Mouse (Mus musculus) forebrain, embryonic 14.5 days (tissue): ENCODE results near the gene Fam53b. TPM values are rescaled to one million over a fixed set of nuclear protein-coding genes. Genes with fewer than 3 reads are reported as not detected.
"Not testable (repeated sequence)": the region's sequence is repeated elsewhere in the genome, so short reads cannot be mapped to it uniquely, and the experiment has no call there.

Experiments used
- ATAC-seq: fragments of 200-750 bp; cut with Nextera tagmentation; 2 replicates; pipeline ENCODE4 v1.8.0; 2017; ENCODE audit warnings: mild to moderate bottlenecking, moderate library complexity
- DNase-seq: peaks from one replicate; pipeline ENCODE4 v3.0.0-alpha.2; 2015; ENCODE audit warnings: low spot score
- H3K27ac ChIP-seq: fragments of 300-500 bp; sonication (generic); 2 replicates; pipeline ENCODE4 v1.5.1; 2014; ENCODE audit warnings: low read depth, mild to moderate bottlenecking, control low read depth, low read length, moderate library complexity
- H3K27me3 ChIP-seq: fragments of 300-500 bp; sonication (generic); replicated peaks from 2 replicates; pipeline ENCODE4 v1.6.1; 2014; ENCODE audit warnings: low read length, control low read depth, mixed read lengths; ENCODE audit not compliant: control insufficient read depth, insufficient read depth
- H3K36me3 ChIP-seq: fragments of 300-500 bp; sonication (generic); 2 replicates; pipeline ENCODE4 v1.6.1; 2014; ENCODE audit warnings: low read length, control low read depth; ENCODE audit not compliant: control insufficient read depth, insufficient read depth
- H3K4me1 ChIP-seq: fragments of 300-500 bp; sonication (generic); 2 replicates; pipeline ENCODE4 v1.6.1; 2014; ENCODE audit warnings: antibody characterized with exemption, low read length, control low read depth; ENCODE audit not compliant: control insufficient read depth, insufficient read depth
- H3K4me2 ChIP-seq: fragments of 300-500 bp; sonication (generic); 2 replicates; pipeline ENCODE4 v1.6.1; 2014; ENCODE audit warnings: mild to moderate bottlenecking, control low read depth, low read length
- H3K4me3 ChIP-seq: fragments of 300-500 bp; sonication (generic); 2 replicates; pipeline ENCODE4 v1.5.1; 2014; ENCODE audit warnings: low read depth, low read length, control low read depth
- H3K9ac ChIP-seq: fragments of 300-500 bp; sonication (generic); 2 replicates; pipeline ENCODE4 v1.6.1; 2014; ENCODE audit warnings: mild to moderate bottlenecking, low read length, control low read depth, moderate library complexity
- H3K9me3 ChIP-seq: fragments of 300-500 bp; sonication (generic); replicated peaks from 2 replicates; pipeline ENCODE4 v1.6.1; 2016; ENCODE audit warnings: low read length, control low read depth, mixed read lengths; ENCODE audit not compliant: control insufficient read depth
- WGBS: fragments of 180-500 bp; shearing (Covaris S2); extraction: QIAGEN DNeasy Blood & Tissue Kit; methylation state at CpG from one replicate; pipeline ENCODE4 v1.1.7; 2014; 5-methylcytosine and 5-hydroxymethylcytosine counted together
- polyA plus RNA-seq: library from polyadenylated mRNA; unstranded; fragments of >200 nt; fragmentation: Nextera tagmentation; extraction: Ambion mirVana; gene quantifications from 2 replicates; pipeline ENCODE4 v1.2.1, GENCODE M21; 2014

Gene Fam53b
- polyA plus RNA-seq, 1 experiment from 2014 or later = 17.1 TPM

DNA sequence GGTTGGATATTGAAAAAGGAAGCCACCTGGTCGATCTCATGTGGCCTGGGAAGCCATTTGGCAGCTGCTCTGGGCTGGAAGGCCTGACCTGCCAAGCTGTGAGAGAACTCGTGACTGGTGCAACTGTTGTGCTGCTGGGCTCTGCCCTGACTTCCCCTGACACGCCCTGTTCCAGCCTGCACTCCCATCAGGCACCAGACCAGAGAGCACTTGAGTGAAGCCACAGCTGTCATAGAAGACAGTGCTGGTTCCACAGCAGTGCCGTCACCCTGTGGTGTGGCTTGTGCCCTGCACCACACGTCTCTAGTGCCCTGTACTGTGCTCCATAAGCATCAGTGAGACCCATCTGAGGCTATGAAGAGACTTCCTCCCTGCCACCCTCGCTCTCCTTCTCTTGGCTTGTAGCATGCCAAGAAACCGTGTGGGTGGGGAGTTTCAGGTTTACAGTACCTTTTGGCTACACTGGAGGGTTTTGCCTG, 141.2 kb downstream of the Fam53b start:
- ATAC-seq (no peak), DNase-seq (no peak)
- Histone ChIP-seq H3K9me3 (no peaks in the 10 kb centered on the region), H3K4me3 (no peak overlapping the region), H3K36me3 (no peaks in the 10 kb centered on the region), H3K4me2 (no peak overlapping the region), H3K27ac (no peak overlapping the region), H3K9ac (no peak overlapping the region), H3K27me3 (no peaks in the 10 kb centered on the region), H3K4me1 (no peaks in the 10 kb centered on the region)
- WGBS = 84% methylated on average over 7 of the region's 7 CpGs

DNA sequence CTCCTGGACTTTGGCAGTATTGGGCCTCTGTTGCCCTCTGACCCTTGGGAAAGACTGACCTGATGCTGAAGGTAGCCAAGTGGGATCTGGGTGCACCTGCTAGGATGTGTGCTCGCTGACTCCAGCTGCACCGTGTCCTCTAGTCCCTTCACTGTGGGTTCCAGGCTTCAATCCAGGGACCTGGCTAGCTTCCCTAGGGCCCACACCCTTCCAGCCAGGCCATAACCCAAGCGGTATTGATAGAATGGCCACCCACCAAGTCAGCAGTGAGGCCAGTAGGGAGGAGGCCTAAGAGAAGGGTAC, 142.9 kb downstream of the Fam53b start:
- Histone ChIP-seq H3K9me3 (no peaks in the 10 kb centered on the region), H3K36me3 (no peaks in the 10 kb centered on the region), H3K4me1 (0 out of 2 replicates have a peak, but pooled peaks cover 2% of the 10 kb centered on the region), H3K4me2 (no peak overlapping the region), H3K9ac (no peak overlapping the region), H3K27me3 (no peaks in the 10 kb centered on the region), H3K4me3 (no peak overlapping the region), H3K27ac (no peak overlapping the region)
- no peak for ATAC-seq
- no peak for DNase-seq
- 86% methylated on average over 3 of the region's 3 CpGs for WGBS

DNA sequence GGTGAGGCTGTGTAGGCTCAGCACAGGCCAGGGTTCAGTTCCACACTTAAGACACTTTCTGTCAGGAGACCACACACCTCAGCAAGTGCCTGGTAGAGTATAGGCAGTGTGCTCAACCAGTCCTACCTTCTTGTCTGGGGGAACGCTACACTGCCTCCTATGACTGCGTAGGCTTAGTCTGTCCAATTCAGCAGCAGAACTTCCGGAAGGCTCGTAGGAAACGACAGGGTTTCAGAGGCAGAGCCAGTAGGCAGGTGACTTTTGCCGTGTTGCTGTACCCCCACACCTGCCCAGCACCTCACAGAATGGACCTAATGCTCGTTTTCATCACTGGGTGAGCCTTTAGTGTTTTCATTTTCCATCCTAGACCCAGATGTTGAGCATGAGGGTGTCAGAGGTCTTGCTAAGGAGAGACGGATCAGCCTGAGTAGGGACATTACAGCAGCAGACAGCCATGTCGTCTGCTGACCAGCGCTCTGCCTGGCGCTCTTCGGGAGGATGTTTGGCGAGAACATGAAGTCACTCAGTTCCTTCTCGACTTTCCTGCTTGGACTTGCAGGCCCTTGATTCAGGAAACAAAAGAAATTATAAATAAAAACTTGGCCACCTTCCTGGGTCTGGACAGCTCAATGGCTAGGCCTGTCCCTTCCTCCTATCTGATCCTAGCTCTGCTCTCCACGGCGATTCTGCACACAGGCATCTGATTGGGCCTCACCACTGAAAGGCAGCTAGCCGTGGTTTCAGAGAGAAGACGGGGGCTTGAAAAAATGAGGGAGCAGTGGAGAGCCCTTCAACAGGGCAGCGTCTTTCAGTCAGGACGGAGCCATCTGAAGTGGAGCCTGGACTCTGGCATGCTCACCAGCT, 143.5 kb downstream of the Fam53b start:
- Histone ChIP-seq H3K36me3 (no peaks in the 10 kb centered on the region), H3K4me3 (no peak overlapping the region), H3K27me3 (no peaks in the 10 kb centered on the region), H3K4me1 (peaks cover 7% of the 10 kb centered on the region), H3K27ac (no peak overlapping the region), H3K4me2 (no peak overlapping the region), H3K9ac (no peak overlapping the region), H3K9me3 (no peaks in the 10 kb centered on the region)
- WGBS = 92% methylated on average over 20 of the region's 20 CpGs
- ATAC-seq (no peak), DNase-seq (no peak)

DNA sequence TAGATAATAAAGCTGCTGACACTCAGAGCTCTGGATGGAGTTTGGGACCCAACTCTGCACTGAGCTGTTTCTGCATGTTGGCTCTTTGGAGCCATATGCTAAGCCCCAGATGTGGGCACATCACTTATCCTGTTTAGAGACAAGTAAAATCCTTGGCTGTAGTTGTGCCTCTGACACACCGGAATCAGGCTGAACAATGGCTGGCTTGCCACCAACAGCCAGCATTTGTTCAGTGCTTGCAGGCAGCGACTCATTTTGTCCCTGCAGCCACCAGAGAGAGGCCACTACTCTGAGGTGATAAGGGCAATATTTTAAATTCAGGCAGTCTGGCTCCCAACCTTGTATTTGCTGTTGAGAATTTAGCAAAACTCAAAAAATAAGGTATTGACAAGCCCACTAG, 145.1 kb downstream of the Fam53b start:
- H3K27me3 ChIP-seq = no peaks in the 10 kb centered on the region
- no peak for ATAC-seq

DNA sequence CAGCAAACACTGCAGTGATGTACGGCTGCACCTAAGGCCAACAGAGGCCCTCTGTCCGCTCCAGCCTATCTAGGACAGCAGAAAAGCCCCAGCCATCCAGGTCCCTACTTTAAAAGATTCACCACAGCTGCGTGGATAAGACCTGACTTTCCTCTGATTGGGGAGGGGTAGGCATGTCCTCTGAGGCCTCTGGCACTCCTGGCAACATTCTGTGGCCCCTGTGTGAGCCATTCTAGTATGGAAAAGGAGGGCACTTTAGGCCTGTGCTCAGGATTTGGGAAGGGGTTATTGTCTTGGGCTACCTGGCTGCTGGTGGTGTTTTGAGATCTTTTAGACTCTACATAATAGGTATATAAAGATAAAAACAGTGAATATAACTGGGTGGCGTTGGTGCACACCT, 147.2 kb downstream of the Fam53b start:
- H3K27ac ChIP-seq = no peak overlapping the region
- no peaks in the 10 kb centered on the region for H3K9me3 ChIP-seq
- H3K4me3 ChIP-seq = no peak overlapping the region
- DNase-seq (no peak), ATAC-seq (no peak)
- 49% methylated on average over 4 of the region's 4 CpGs for WGBS
- H3K9ac ChIP-seq = no peak overlapping the region
- H3K36me3 ChIP-seq = no peaks in the 10 kb centered on the region
- H3K27me3 ChIP-seq = no peaks in the 10 kb centered on the region
- no peak overlapping the region for H3K4me2 ChIP-seq
- H3K4me1 ChIP-seq = peaks cover 15% of the 10 kb centered on the region

More for the DNA sequence above, 145.1 kb downstream of the Fam53b start:
- H3K9me3 ChIP-seq = no peaks in the 10 kb centered on the region
- H3K4me1 ChIP-seq = peaks cover 15% of the 10 kb centered on the region
- H3K36me3 ChIP-seq = no peaks in the 10 kb centered on the region
- DNase-seq = no peak
- no peak overlapping the region for H3K9ac ChIP-seq
- H3K4me3 ChIP-seq = no peak overlapping the region
- H3K27ac ChIP-seq = no peak overlapping the region
- WGBS = 15% methylated on average over 2 of the region's 2 CpGs
- H3K4me2 ChIP-seq = no peak overlapping the region

- no peak overlapping the region for H3K27ac ChIP-seq
- DNase-seq = peak; percentile 44
- H3K9me3 ChIP-seq = no peaks in the 10 kb centered on the region
- H3K4me3 ChIP-seq = no peak overlapping the region
- 10% methylated on average over 7 of the region's 8 CpGs for WGBS
- H3K27me3 ChIP-seq = no peaks in the 10 kb centered on the region
- H3K4me1 ChIP-seq = peaks cover 15% of the 10 kb centered on the region
- no peaks in the 10 kb centered on the region for H3K36me3 ChIP-seq
- no peak overlapping the region for H3K9ac ChIP-seq
- ATAC-seq = peak; percentile 73
- H3K4me2 ChIP-seq = no peak overlapping the region
Measured at GRCm38 (mm10) chr7:132665664-132666382, 147.9 kb downstream of the Fam53b start.

- Histone ChIP-seq H3K27ac (no peak overlapping the region), H3K4me1 (peaks cover 18% of the 10 kb centered on the region), H3K4me3 (no peak overlapping the region), H3K9ac (no peak overlapping the region), H3K36me3 (no peaks in the 10 kb centered on the region), H3K4me2 (no peak overlapping the region), H3K27me3 (no peaks in the 10 kb centered on the region), H3K9me3 (no peaks in the 10 kb centered on the region)
- ATAC-seq (no peak), DNase-seq (no peak)
- 59% methylated on average over 6 of the region's 6 CpGs for WGBS
Measured at GRCm38 (mm10) chr7:132664815-132665214, 148.9 kb downstream of the Fam53b start.

GRCm38 (mm10) chr7:132662831-132663230, 150.9 kb downstream of the Fam53b start:
- not testable (repeated sequence) for H3K4me3 ChIP-seq, H3K9me3 ChIP-seq, H3K36me3 ChIP-seq, H3K27ac ChIP-seq, H3K4me2 ChIP-seq, H3K9ac ChIP-seq, H3K27me3 ChIP-seq, ATAC-seq, DNase-seq
- 73% methylated on average over 6 of the region's 6 CpGs for WGBS
- H3K4me1 ChIP-seq = peaks cover 26% of the 10 kb centered on the region
